Mouse (Mus musculus) forebrain, embryonic 16.5 days (tissue): ENCODE results near the gene Prrxl1. TPM values are rescaled to one million over a fixed set of nuclear protein-coding genes. Genes with fewer than 3 reads are reported as not detected.

Experiments
- ATAC-seq: fragments of 200-750 bp; cut with Nextera tagmentation; 2 replicates; pipeline ENCODE4 v1.8.0; 2017; ENCODE audit warnings: mild to moderate bottlenecking, moderate library complexity
- H3K27ac ChIP-seq: fragments of 300-500 bp; sonication (generic); 2 replicates; pipeline ENCODE4 v1.5.1; 2014; ENCODE audit warnings: low read length, control low read depth
- H3K27me3 ChIP-seq: fragments of 300-500 bp; sonication (generic); replicated peaks from 2 replicates; pipeline ENCODE4 v1.6.1; 2014; ENCODE audit warnings: low read length; ENCODE audit not compliant: control insufficient read depth, insufficient read depth
- H3K36me3 ChIP-seq: fragments of 300-500 bp; sonication (generic); 2 replicates; pipeline ENCODE4 v1.6.1; 2014; ENCODE audit not compliant: control insufficient read depth, insufficient read depth
- H3K4me1 ChIP-seq: fragments of 300-500 bp; sonication (generic); replicated peaks from 2 replicates; pipeline ENCODE4 v1.6.1; 2014; ENCODE audit warnings: low read length; ENCODE audit not compliant: control insufficient read depth, insufficient read depth
- H3K4me2 ChIP-seq: fragments of 300-500 bp; sonication (generic); 2 replicates; pipeline ENCODE4 v1.6.1; 2014; ENCODE audit warnings: mild to moderate bottlenecking, low read length, control low read depth
- H3K4me3 ChIP-seq: fragments of 300-500 bp; sonication (generic); replicated peaks from 2 replicates; pipeline ENCODE4 v1.5.1; 2014; ENCODE audit warnings: mild to moderate bottlenecking, low read length, control low read depth
- H3K9ac ChIP-seq: fragments of 300-500 bp; sonication (generic); replicated peaks from 2 replicates; pipeline ENCODE4 v1.6.1; 2014; ENCODE audit warnings: low read depth, low read length, control low read depth
- H3K9me3 ChIP-seq: fragments of 300-500 bp; sonication (generic); 2 replicates; pipeline ENCODE4 v1.6.1; 2016; ENCODE audit warnings: low read length; ENCODE audit not compliant: control insufficient read depth
- WGBS: fragments of 180-500 bp; shearing (Covaris S2); extraction: QIAGEN DNeasy Blood & Tissue Kit; methylation state at CpG from one replicate; pipeline ENCODE4 v1.1.7; 2014; 5-methylcytosine and 5-hydroxymethylcytosine counted together
- polyA plus RNA-seq: library from polyadenylated mRNA; unstranded; fragments of >200 nt; fragmentation: Nextera tagmentation; extraction: Ambion mirVana; gene quantifications from 2 replicates; pipeline ENCODE4 v1.2.1, GENCODE M21; 2015

Gene Prrxl1
- polyA plus RNA-seq, 1 experiment from 2014 or later: not detected

DNA sequence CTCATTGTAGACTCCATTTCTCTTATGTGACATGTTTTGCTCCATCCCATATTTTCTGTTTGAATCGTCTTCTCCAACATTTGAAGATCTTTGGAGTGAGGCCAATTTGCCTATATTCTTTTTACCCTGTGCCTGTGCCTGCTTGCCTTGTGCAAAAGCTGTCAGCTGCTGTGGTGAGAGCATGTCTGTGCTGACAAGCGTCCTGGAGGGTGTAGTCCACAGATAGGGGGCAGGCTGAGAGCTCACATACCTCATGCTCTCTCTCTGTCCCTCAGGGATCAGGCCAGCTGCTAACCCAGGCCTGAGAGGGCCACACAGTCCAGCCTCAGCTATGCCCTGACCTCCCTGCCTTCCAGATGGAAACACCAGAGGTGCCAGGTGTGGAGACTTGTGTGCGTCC lies 74.0 kb downstream of the Prrxl1 start:
- ATAC-seq: peak; percentile 55; the same call in 1 of the 2 replicates
- 50% methylated on average over 3 of the region's 3 CpGs for WGBS
- Histone ChIP-seq H3K4me3 (no peak overlapping the region), H3K27me3 (no peaks in the 10 kb centered on the region), H3K4me1 (no peaks in the 10 kb centered on the region; the same call in 1 of the 2 replicates), H3K9me3 (no peaks in the 10 kb centered on the region), H3K36me3 (no peaks in the 10 kb centered on the region), H3K27ac (no peak overlapping the region), H3K4me2 (no peak overlapping the region), H3K9ac (no peak overlapping the region)

DNA sequence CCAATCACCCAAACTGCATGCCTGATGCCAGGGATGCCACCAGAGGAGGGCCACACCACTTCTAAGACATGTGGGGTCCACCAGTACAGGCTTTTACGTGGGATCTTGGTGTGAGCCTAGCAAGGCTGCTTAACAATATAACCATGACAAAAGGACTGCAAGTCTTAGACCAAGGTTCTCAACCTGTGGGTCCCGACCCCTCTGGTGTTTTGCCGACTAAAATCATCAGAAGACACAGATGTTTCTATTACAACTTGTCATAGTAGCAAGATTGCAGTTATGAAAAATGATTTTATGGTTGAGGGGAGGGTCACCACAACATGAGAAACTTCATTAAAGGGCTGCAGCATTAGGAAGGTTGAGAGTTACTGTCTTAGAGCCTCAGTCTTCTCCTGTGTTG lies 79.4 kb downstream of the Prrxl1 start:
- H3K27ac ChIP-seq: no peak overlapping the region
- H3K9ac ChIP-seq: no peak overlapping the region
- no peaks in the 10 kb centered on the region for H3K27me3 ChIP-seq
- no peaks in the 10 kb centered on the region for H3K9me3 ChIP-seq
- no peak for ATAC-seq
- H3K4me3 ChIP-seq: no peak overlapping the region
- H3K4me1 ChIP-seq: peaks cover 3% of the 10 kb centered on the region
- H3K4me2 ChIP-seq: no peak overlapping the region
- no peaks in the 10 kb centered on the region for H3K36me3 ChIP-seq
- 72% methylated on average over 3 of the region's 3 CpGs for WGBS

DNA sequence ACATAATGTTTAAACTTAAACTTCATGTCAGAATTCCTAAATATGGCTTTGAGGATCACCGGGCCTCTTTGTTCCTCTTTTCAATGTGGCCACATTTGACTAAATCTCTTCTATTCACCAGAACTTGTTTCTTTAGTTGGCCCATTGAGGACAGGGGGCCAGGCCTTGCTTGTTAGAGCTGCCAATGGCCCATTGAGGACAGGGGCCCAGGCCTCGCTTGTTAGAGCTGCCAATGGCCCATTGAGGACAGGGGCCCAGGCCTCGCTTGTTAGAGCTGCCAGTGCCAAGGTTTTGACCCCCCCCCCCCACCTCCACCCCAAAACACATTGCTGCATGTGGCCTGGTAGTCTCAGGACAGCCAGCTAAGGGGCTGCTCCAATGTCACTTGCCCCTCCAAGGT lies 82.4 kb downstream of the Prrxl1 start:
- H3K9ac ChIP-seq: no peak overlapping the region
- 11% methylated on average over 3 of the region's 3 CpGs for WGBS
- ATAC-seq: peak; percentile 64
- H3K27ac ChIP-seq: no peak overlapping the region
- H3K4me2 ChIP-seq: no peak overlapping the region
- H3K36me3 ChIP-seq: no peaks in the 10 kb centered on the region
- no peak overlapping the region for H3K4me3 ChIP-seq
- no peaks in the 10 kb centered on the region for H3K27me3 ChIP-seq
- H3K9me3 ChIP-seq: no peaks in the 10 kb centered on the region
- H3K4me1 ChIP-seq: peaks cover 13% of the 10 kb centered on the region

DNA sequence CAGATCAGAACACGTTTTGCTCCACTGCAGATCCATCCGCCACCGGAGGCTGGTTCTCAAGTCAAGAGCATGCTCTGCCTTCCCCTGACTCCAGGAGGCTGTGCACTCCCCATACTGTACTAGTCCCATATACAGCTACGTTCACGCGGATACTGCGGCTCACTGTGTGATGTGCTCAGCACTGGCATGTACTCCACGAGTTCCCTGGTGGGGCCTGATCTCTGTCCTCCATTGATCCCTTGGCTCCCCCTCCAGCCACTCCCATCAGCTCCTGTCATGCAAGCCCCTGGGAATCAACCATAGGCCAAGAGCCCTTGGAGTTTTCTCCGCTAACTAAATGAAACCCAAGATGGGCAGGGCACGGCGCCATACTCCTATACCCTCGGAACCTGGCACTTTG lies 83.3 kb downstream of the Prrxl1 start:
- Histone ChIP-seq H3K4me3 (no peak overlapping the region), H3K4me1 (peaks cover 13% of the 10 kb centered on the region), H3K9me3 (no peaks in the 10 kb centered on the region), H3K36me3 (no peaks in the 10 kb centered on the region), H3K27ac (no peak overlapping the region), H3K27me3 (no peaks in the 10 kb centered on the region), H3K4me2 (no peak overlapping the region), H3K9ac (no peak overlapping the region)
- WGBS: 91% methylated on average over 12 of the region's 12 CpGs
- no peak for ATAC-seq

DNA sequence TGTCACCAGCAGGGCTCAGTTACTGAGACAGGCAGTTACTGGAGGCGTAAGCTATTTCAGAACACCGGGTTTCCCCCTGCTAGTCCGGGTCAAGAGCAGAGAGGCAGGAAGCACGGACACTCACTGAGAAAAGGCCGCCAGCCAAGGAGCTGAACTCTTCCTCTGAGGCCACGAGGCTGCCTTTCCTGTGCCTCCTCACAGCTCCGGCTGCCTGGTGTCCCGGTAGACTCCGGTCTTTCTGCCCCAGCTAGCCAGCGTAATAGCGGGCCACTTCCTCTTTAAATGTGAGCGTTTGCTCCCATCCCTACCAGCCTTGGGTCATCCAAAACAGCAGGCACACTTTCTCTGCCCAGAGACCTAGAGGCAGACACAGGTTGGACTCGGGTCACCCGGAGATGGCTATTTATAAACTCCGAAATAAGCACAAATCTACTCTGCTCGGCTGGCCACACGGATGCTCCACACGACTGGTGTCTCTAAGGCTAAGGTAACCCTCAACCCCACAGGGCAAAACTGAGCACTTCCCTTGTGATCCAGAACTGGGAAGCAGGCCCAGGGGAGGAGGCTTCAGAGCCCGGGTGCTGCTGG lies 84.1 kb downstream of the Prrxl1 start:
- peak; percentile 26; the same call in 1 of the 2 replicates for ATAC-seq
- WGBS: 57% methylated on average over 19 of the region's 19 CpGs
- no peak overlapping the region for H3K27ac ChIP-seq
- H3K36me3 ChIP-seq: no peaks in the 10 kb centered on the region
- H3K27me3 ChIP-seq: no peaks in the 10 kb centered on the region
- no peak overlapping the region for H3K9ac ChIP-seq
- no peak overlapping the region for H3K4me2 ChIP-seq
- H3K9me3 ChIP-seq: no peaks in the 10 kb centered on the region
- no peak overlapping the region for H3K4me3 ChIP-seq
- peaks cover 13% of the 10 kb centered on the region for H3K4me1 ChIP-seq

DNA sequence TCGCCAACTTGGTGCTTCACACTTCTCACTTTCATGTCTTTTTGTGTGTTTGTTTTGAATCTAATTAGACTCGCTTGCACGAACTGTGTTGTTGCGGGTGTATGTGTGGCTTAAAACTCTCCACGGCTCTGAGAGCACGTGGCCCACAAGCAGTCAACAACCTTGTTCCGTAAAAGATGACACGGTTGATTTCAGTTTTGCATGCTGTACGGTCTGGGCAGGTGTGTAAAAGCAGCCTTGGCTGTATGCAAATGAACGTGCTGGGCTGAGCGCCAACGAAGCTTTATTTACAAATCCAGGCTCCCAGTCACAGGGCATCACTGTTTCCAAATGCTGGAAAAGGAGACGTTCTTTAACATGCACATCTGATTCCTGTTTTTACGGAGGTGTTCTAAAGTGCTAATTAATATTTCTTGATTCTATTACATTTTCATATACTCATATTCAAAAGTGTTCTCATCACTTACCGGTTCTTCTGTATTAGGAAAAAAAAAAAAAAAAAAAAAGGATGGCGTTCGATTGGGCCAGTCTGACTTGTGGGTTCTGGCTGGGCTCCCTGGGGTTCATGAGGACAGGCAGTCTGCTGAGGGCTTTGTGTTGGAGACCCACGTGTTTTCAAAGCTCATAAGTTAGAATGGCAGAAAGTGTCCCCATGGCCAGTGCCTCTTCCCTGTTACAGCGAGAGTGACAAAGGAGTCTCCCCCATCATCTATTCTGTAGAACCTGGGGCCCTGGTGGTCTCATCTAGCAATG lies 85.0 kb downstream of the Prrxl1 start:
- Histone ChIP-seq H3K4me1 (peaks cover 13% of the 10 kb centered on the region), H3K9ac (no peak overlapping the region), H3K4me2 (peak overlapping the region; percentile 43), H3K27me3 (no peaks in the 10 kb centered on the region), H3K9me3 (no peaks in the 10 kb centered on the region), H3K36me3 (no peaks in the 10 kb centered on the region), H3K4me3 (0 out of 2 replicates have a peak overlapping the region, but pooled peaks have one; percentile 4), H3K27ac (no peak overlapping the region)
- 12% methylated on average over 19 of the region's 19 CpGs for whole genome bisulfite sequencing
- ATAC-seq: peak; percentile 74

DNA sequence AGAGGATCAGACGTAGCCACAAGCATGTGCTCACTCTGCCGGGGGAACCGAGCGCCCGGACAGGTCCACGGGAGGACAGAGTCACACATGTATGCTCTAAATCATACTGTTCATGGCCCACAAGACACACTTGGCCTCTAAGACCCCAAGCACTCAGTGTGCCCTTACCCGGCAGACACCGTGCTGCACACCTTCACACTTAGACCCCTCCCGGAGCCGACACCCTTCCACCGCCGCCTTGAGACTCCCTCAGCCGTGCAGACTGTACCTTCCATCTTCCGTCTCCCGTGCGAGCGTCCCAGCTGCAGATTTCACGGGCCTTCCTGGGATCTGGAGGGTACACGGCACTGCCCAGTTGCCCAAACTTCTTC lies 85.5 kb downstream of the Prrxl1 start:
- Histone ChIP-seq H3K4me3 (no peak overlapping the region), H3K4me2 (no peak overlapping the region), H3K27me3 (no peaks in the 10 kb centered on the region), H3K9me3 (no peaks in the 10 kb centered on the region), H3K4me1 (peaks cover 13% of the 10 kb centered on the region), H3K36me3 (no peaks in the 10 kb centered on the region), H3K9ac (no peak overlapping the region), H3K27ac (no peak overlapping the region)
- ATAC-seq: peak; percentile 14; the same call in 1 of the 2 replicates
- WGBS: 88% methylated on average over 19 of the region's 19 CpGs

DNA sequence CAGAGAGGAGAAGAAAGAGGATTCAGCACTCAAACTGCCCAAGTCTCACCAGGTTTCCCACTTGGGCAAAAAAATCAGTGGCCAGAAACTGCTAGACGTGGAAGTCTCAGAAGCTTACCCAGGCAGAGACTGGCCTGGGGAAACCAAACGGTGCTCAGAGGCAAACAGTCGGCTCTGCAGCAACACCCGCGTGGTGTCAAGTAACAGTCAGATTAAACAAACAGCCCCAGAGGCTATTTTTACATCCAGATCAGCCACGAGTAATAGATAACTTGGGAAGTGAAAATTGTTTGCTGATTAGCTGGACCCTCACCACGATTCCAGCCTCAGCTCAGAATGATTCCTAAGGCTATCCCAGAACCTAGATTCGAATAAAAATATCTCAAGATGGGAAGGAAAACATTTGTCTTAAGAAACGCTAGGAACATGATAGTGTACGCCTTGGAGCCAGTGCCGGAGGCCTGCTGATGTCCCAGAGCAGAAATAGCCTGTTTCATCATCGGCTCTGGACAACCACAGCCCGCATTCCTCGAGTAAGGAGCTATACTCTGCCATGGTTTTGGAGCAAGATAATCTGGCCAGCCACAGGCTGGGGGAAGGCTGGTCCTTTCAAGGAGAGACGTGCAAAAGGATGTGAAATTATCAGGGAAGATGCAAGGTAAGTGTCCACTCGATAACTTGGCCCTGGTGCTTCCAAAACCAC lies 86.1 kb downstream of the Prrxl1 start, which contains the start of gene 3425401B19Rik:
3425401B19Rik (minus strand) TSS at position 170 of the 703 bp plus-strand sequence.
- Histone ChIP-seq H3K9me3 (no peaks in the 10 kb centered on the region), H3K27me3 (no peaks in the 10 kb centered on the region), H3K9ac (no peak within 1 kb of the TSS), H3K36me3 (no peaks in the 10 kb centered on the region), H3K27ac (no peak within 1 kb of the TSS), H3K4me3 (0 out of 2 replicates have a peak within 1 kb of the TSS, but pooled peaks have one; percentile 4), H3K4me1 (peaks cover 13% of the 10 kb centered on the region), H3K4me2 (peak within 1 kb of the TSS; percentile 43)
- ATAC-seq: no peak
- WGBS: 74% methylated on average over 16 of the region's 16 CpGs

DNA sequence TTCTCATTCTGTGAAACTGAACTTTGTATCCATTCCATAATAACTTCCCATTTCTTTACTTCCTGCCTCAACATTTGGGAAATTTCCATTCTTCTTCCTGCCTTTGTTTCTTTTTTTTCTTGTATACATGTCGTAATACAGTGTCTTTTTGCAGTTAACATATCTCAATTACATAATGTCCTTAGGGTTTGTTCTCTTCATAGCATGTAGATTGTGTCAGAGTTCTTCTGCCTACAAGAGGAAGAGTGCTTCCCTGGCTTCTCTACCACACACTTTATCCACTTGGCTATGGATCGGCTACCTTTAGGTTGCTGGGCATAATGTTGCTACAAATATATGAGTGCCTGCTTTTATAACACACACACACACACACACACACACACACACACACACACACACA lies 96.7 kb downstream of the Prrxl1 start:
- Histone ChIP-seq H3K27me3 (no peaks in the 10 kb centered on the region), H3K4me1 (no peaks in the 10 kb centered on the region), H3K4me3 (no peak overlapping the region), H3K4me2 (no peak overlapping the region), H3K36me3 (no peaks in the 10 kb centered on the region), H3K27ac (no peak overlapping the region), H3K9me3 (no peaks in the 10 kb centered on the region), H3K9ac (no peak overlapping the region)
- WGBS: 95% methylated on average over 2 of the region's 2 CpGs
- no peak for ATAC-seq
